8 mouse cellular contexts compared by ENCODE assay signal in genomic region chr2:167777331-167778085, GRCm38 (mm10).
A peak's percentile ranks its signal among the peaks of the same experiment; 100 is the strongest.
DNase-seq lines count a peak whose midpoint lies in the region; ATAC-seq and TF ChIP-seq lines count a peak whose summit lies in the region.

No protein-coding gene starts in this region.

- DNase-seq in left cerebral cortex, postnatal 10 days (ENCODE audit: extremely low spot score in 1 of 2, low spot score in 2 of 2) = peak; percentile 37 to 84
- DNase-seq in left cerebral cortex, adult 8-10 months (ENCODE audit: low spot score in 2 of 2) = no peak
- peak; percentile 87 for DNase-seq in liver, postnatal 0 days
- peak; percentile 81 for DNase-seq in neural tube, embryonic 11.5 days (ENCODE audit: low spot score)

- TF ChIP-seq POLR2A in testis, adult 2 months (IDR thresholded peaks at IDR 0.05; ENCODE audit: control insufficient read depth, low read depth, low read length) = no peak; the same call in 1 of the 2 replicates

- H3K27me3 ChIP-seq in embryonic facial prominence, embryonic 12.5 days = 0 out of 2 replicates have a peak, but pooled peaks cover 2% of the 10 kb centered on the region
- no peaks in the 10 kb centered on the region for H3K27me3 ChIP-seq in heart, embryonic 11.5 days (ENCODE audit: control insufficient read depth, insufficient read depth, low read length)
- no peaks in the 10 kb centered on the region for H3K27me3 ChIP-seq in kidney, embryonic 14.5 days (ENCODE audit: control insufficient read depth, insufficient read depth, low read length)
- H3K27me3 ChIP-seq in liver, postnatal 0 days (ENCODE audit: insufficient read depth, low read length) = no peaks in the 10 kb centered on the region
- H3K27me3 ChIP-seq in neural tube, embryonic 11.5 days (ENCODE audit: control insufficient read depth, insufficient read depth, low read length) = no peaks in the 10 kb centered on the region
- H3K27me3 ChIP-seq in testis, adult 2 months (ENCODE audit: control insufficient read depth, insufficient read depth, low read length) = no peaks in the 10 kb centered on the region

- H3K36me3 ChIP-seq in embryonic facial prominence, embryonic 12.5 days = no peaks in the 10 kb centered on the region
- no peaks in the 10 kb centered on the region for H3K36me3 ChIP-seq in heart, embryonic 11.5 days (ENCODE audit: control insufficient read depth, insufficient read depth, low read length)
- H3K36me3 ChIP-seq in kidney, embryonic 14.5 days (ENCODE audit: control insufficient read depth, insufficient read depth, low read length) = no peaks in the 10 kb centered on the region
- no peaks in the 10 kb centered on the region for H3K36me3 ChIP-seq in liver, postnatal 0 days (replicated peaks; ENCODE audit: insufficient read depth, low read length)
- H3K36me3 ChIP-seq in neural tube, embryonic 11.5 days (ENCODE audit: control insufficient read depth, insufficient read depth, low read length) = no peaks in the 10 kb centered on the region
- H3K36me3 ChIP-seq in testis, adult 2 months (ENCODE audit: control insufficient read depth, insufficient read depth, low read length) = no peaks in the 10 kb centered on the region

- peaks cover 59% of the 10 kb centered on the region for H3K4me1 ChIP-seq in embryonic facial prominence, embryonic 12.5 days
- H3K4me1 ChIP-seq in heart, embryonic 11.5 days (ENCODE audit: control insufficient read depth, insufficient read depth, low read length) = peaks cover 41% of the 10 kb centered on the region
- peaks cover 41% of the 10 kb centered on the region for H3K4me1 ChIP-seq in kidney, embryonic 14.5 days (ENCODE audit: control insufficient read depth, insufficient read depth, low read length)
- peaks cover 57% of the 10 kb centered on the region for H3K4me1 ChIP-seq in liver, postnatal 0 days (ENCODE audit: insufficient read depth)
- H3K4me1 ChIP-seq in neural tube, embryonic 11.5 days (ENCODE audit: control insufficient read depth, insufficient read depth, low read length) = peaks cover 17% of the 10 kb centered on the region
- H3K4me1 ChIP-seq in testis, adult 2 months (ENCODE audit: control insufficient read depth, insufficient read depth, low read length) = peaks cover 18% of the 10 kb centered on the region

- no peak for TF ChIP-seq CTCF in liver, postnatal 0 days (IDR thresholded peaks at IDR 0.05; ENCODE audit: low read depth)
- TF ChIP-seq CTCF in testis, adult 2 months (IDR thresholded peaks at IDR 0.05; ENCODE audit: control insufficient read depth, insufficient read depth, insufficient replicate concordance, low read depth, low read length) = no peak

- H3K4me2 ChIP-seq in embryonic facial prominence, embryonic 12.5 days (replicated peaks) = peak overlapping the region; percentile 90
- H3K4me2 ChIP-seq in heart, embryonic 11.5 days = peak overlapping the region; percentile 91
- H3K4me2 ChIP-seq in kidney, embryonic 14.5 days (replicated peaks; ENCODE audit: low read depth, low read length) = peak overlapping the region; percentile 89
- H3K4me2 ChIP-seq in liver, postnatal 0 days (ENCODE audit: low read depth, low read length) = peak overlapping the region; percentile 87
- peak overlapping the region; percentile 94 for H3K4me2 ChIP-seq in neural tube, embryonic 11.5 days (ENCODE audit: low read depth)

- peak overlapping the region; percentile 84 for H3K27ac ChIP-seq in embryonic facial prominence, embryonic 12.5 days
- H3K27ac ChIP-seq in heart, embryonic 11.5 days (ENCODE audit: low read depth, low read length) = peak overlapping the region; percentile 96
- peak overlapping the region; percentile 90 for H3K27ac ChIP-seq in kidney, embryonic 14.5 days (ENCODE audit: low read depth, low read length)
- peak overlapping the region; percentile 98 for H3K27ac ChIP-seq in liver, postnatal 0 days (ENCODE audit: low read depth)
- H3K27ac ChIP-seq in neural tube, embryonic 11.5 days (ENCODE audit: low read depth, low read length) = peak overlapping the region; percentile 73
- H3K27ac ChIP-seq in testis, adult 2 months (ENCODE audit: control insufficient read depth, insufficient read depth, low read depth, low read length) = peak overlapping the region; percentile 57

- intact Hi-C loops in left cerebral cortex, postnatal 10 days (cut with DNase I) = no loop called here

- no peak for ATAC-seq in embryonic facial prominence, embryonic 12.5 days (ENCODE audit: insufficient number of reproducible peaks, insufficient read depth, low FRiP score, low TSS enrichment)
- peak; percentile 67 for ATAC-seq in heart, embryonic 11.5 days (replicated peaks; ENCODE audit: insufficient number of reproducible peaks, low FRiP score, low TSS enrichment)
- peak; percentile 61 for ATAC-seq in kidney, embryonic 14.5 days (ENCODE audit: low FRiP score, low TSS enrichment)
- peak; percentile 76 for ATAC-seq in liver, postnatal 0 days
- peak; percentile 83 for ATAC-seq in neural tube, embryonic 11.5 days (ENCODE audit: insufficient read depth, low FRiP score, low TSS enrichment)

- H3K9ac ChIP-seq in embryonic facial prominence, embryonic 12.5 days = peak overlapping the region; percentile 71
- H3K9ac ChIP-seq in heart, embryonic 11.5 days (ENCODE audit: low read depth, low read length) = peak overlapping the region; percentile 90
- peak overlapping the region; percentile 78 for H3K9ac ChIP-seq in kidney, embryonic 14.5 days (ENCODE audit: low read depth, low read length)
- H3K9ac ChIP-seq in liver, postnatal 0 days (replicated peaks) = peak overlapping the region; percentile 77
- peak overlapping the region; percentile 83 for H3K9ac ChIP-seq in neural tube, embryonic 11.5 days (ENCODE audit: low read length)

- peak; percentile 79; the same call in 1 of the 2 replicates for TF ChIP-seq EP300 in liver, postnatal 0 days (IDR thresholded peaks at IDR 0.05; ENCODE audit: low read depth)

- H3K4me3 ChIP-seq in embryonic facial prominence, embryonic 12.5 days = peak overlapping the region; percentile 55
- H3K4me3 ChIP-seq in heart, embryonic 11.5 days (ENCODE audit: low read depth, low read length) = peak overlapping the region; percentile 65
- H3K4me3 ChIP-seq in kidney, embryonic 14.5 days (ENCODE audit: low read length) = peak overlapping the region; percentile 52
- peak overlapping the region; percentile 55 for H3K4me3 ChIP-seq in liver, postnatal 0 days (ENCODE audit: low read depth, low read length)
- peak overlapping the region; percentile 56 for H3K4me3 ChIP-seq in neural tube, embryonic 11.5 days (ENCODE audit: low read depth, low read length)
- H3K4me3 ChIP-seq in testis, adult 2 months (ENCODE audit: control insufficient read depth, low read depth, low read length) = peak overlapping the region; percentile 85

- H3K9me3 ChIP-seq in embryonic facial prominence, embryonic 12.5 days = no peaks in the 10 kb centered on the region
- no peaks in the 10 kb centered on the region for H3K9me3 ChIP-seq in heart, embryonic 11.5 days (replicated peaks; ENCODE audit: control insufficient read depth, low read length)
- H3K9me3 ChIP-seq in kidney, embryonic 14.5 days (ENCODE audit: control insufficient read depth, low read length) = no peaks in the 10 kb centered on the region
- H3K9me3 ChIP-seq in liver, postnatal 0 days (ENCODE audit: low read length) = no peaks in the 10 kb centered on the region
- no peaks in the 10 kb centered on the region for H3K9me3 ChIP-seq in neural tube, embryonic 11.5 days (ENCODE audit: control insufficient read depth, low read length)

- 1% methylated on average over 33 of the region's 33 CpGs for WGBS in embryonic facial prominence, embryonic 12.5 days
- WGBS in heart, embryonic 11.5 days (ENCODE audit: insufficient replicate concordance) = 1% methylated on average over 32 of the region's 33 CpGs
- under 1% methylated on average over 33 of the region's 33 CpGs for WGBS in kidney, embryonic 14.5 days
- WGBS in liver, postnatal 0 days (ENCODE audit: insufficient replicate concordance) = under 1% methylated on average over 31 of the region's 33 CpGs
- WGBS in neural tube, embryonic 11.5 days = 2% methylated on average over 33 of the region's 33 CpGs

Comparison
In these comparisons a context has a peak if more than half of its experiments do, and no peak if none do; other contexts are left out.
1. DNase-seq: peak in left cerebral cortex, postnatal 10 days (2 of 2), liver, postnatal 0 days (single experiment) and neural tube, embryonic 11.5 days (single experiment); none in left cerebral cortex, adult 8-10 months (0 of 2).
2. Peak in every context shown above with its lines, with median percentiles within 50 percentile points of each other: H3K27ac ChIP-seq, H3K4me2 ChIP-seq, H3K4me3 ChIP-seq and H3K9ac ChIP-seq.